Mouse (Mus musculus) erythroblast, embryonic 14.5 days (primary cell): Measurements from ENCODE around the gene Odf3l2. TPM values are rescaled to one million over a fixed set of nuclear protein-coding genes. Genes with fewer than 3 reads are reported as not detected.

Experiments
- H3K27me3 ChIP-seq: 2 replicates; pipeline ENCODE4 v1.6.1; 2012; ENCODE audit warnings: inconsistent platforms; ENCODE audit not compliant: control insufficient read depth
- H3K36me3 ChIP-seq: 2 replicates; pipeline ENCODE4 v1.6.1; 2012; ENCODE audit warnings: mild to moderate bottlenecking, inconsistent platforms; ENCODE audit not compliant: control insufficient read depth
- H3K4me1 ChIP-seq: 2 replicates; pipeline ENCODE4 v1.6.1; 2012; ENCODE audit warnings: inconsistent platforms; ENCODE audit not compliant: control insufficient read depth
- H3K4me3 ChIP-seq: replicated peaks from 2 replicates; pipeline ENCODE3; 2012; ENCODE audit warnings: moderate library complexity, mild to moderate bottlenecking, inconsistent platforms
- H3K9me3 ChIP-seq: 2 replicates; pipeline ENCODE4 v1.6.1; 2012; ENCODE audit warnings: low read length, inconsistent platforms, mixed read lengths; ENCODE audit not compliant: control insufficient read depth
- GATA1 ChIP-seq: IDR thresholded peaks from 2 replicates; pipeline ENCODE4 v1.6.1; 2012; ENCODE audit warnings: low read length, inconsistent platforms, mixed read lengths
- TAL1 ChIP-seq: IDR thresholded peaks from 3 replicates; pipeline ENCODE4 v1.6.1; 2012; ENCODE audit warnings: low read length, inconsistent platforms, mixed read lengths
- polyA plus RNA-seq: library from polyadenylated mRNA; stranded (reverse); fragments of >175 nt; gene quantifications from 2 replicates; pipeline ENCODE4 v1.2.3, GENCODE M21; 2012

Odf3l2 gene
- polyA plus RNA-seq, 1 experiment = not detected

DNA sequence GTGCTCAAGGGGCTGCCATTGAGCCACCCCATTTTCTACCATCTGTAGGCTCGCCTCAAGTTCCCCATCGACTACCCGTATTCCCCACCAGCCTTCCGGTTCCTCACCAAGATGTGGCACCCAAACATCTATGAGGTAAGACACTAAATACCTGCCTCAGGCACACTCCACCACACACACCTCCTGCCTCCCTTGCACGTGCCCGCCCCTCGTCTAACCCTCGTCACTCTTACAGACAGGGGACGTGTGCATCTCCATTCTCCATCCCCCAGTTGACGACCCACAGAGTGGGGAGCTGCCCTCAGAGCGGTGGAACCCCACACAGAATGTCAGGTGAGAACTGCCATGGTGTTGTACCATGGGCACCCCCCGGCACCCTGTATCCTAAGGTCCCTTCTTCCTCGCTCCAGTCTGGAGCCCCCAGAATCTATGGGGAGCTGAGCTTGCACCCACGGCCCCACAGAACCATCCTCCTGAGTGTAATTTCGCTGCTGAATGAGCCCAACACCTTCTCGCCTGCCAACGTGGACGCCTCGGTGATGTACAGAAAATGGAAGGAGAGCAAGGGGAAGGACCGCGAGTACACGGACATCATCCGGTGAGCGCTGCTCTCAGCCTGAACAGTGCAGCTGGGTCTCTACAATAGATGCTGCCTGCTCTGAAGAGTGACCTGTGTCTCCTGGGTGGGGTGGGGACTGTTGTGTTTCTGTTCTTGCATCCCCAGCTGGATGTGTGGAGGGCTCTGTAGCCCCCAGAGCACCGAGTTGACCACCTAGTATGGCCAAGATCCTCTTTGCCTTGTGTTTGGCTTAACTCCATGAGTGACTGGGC, 39.4 kb upstream of the Odf3l2 start:
- no peaks in the 10 kb centered on the region for H3K27me3 ChIP-seq
- H3K36me3 ChIP-seq = peaks cover 69% of the 10 kb centered on the region
- peak overlapping the region; percentile 88 for H3K4me3 ChIP-seq
- peaks cover 53% of the 10 kb centered on the region for H3K4me1 ChIP-seq
- no peaks in the 10 kb centered on the region for H3K9me3 ChIP-seq
- no peak for TF ChIP-seq GATA1
- TF ChIP-seq TAL1 = no peak

DNA sequence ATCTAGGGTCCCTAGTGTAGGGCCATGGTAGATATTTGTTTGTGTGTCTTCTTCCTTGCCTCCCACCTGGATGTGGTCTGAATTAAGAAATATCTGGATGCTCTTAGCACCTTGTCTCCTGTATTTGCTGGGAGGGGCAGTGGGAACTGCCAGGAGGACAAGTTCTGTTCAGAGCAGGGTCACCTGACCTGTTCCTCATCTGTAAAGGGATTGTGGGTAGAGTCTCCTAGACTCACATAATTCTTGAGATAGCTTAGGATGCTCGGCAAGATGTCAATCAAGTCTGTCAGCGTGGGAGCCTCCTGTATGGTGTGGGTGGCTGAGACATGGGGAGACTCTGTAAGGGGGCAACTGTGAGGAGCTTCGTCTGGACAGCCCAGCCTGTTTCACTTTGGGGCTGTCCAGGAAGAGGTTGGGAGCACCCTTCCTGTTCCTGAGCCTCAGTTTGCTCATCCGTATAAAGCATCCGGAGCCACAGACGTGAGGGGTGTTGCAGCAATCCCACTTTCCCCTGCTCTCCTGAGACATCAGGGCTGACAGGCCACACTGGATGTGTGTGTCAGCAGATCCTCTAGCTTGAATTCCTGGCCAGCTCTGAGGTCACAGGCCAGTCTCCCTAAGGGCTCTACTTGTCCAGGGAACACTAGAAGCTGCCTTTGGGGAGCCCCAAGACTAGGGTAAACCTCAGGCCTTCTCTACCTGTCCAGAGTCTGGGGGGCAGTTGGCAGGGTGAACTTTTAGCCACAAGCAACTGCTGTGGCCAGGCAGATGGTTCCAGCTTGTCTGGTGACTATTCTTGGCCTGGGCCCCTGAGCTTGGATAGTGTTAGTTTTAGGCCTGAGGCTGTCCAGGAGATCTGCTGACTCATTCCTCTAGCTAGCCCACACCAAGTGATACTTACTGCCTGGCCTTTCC, 38.4 kb upstream of the Odf3l2 start:
- TF ChIP-seq TAL1 (no peak), GATA1 (no peak)
- Histone ChIP-seq H3K36me3 (peaks cover 59% of the 10 kb centered on the region), H3K9me3 (no peaks in the 10 kb centered on the region), H3K4me3 (peak overlapping the region; percentile 88), H3K27me3 (no peaks in the 10 kb centered on the region; the same call in 1 of the 2 replicates), H3K4me1 (peaks cover 57% of the 10 kb centered on the region)

- Histone ChIP-seq H3K9me3 (no peaks in the 10 kb centered on the region), H3K27me3 (peaks cover 5% of the 10 kb centered on the region), H3K4me3 (peak overlapping the region; percentile 88), H3K4me1 (peaks cover 57% of the 10 kb centered on the region), H3K36me3 (peaks cover 50% of the 10 kb centered on the region)
- TF ChIP-seq GATA1 = no peak
- no peak for TF ChIP-seq TAL1
Measured at GRCm38 (mm10) chr10:79682916-79683582, 37.5 kb upstream of the Odf3l2 start.

GRCm38 (mm10) chr10:79682551-79682915, 37.0 kb upstream of the Odf3l2 start:
- Histone ChIP-seq H3K36me3 (peaks cover 45% of the 10 kb centered on the region), H3K9me3 (no peaks in the 10 kb centered on the region), H3K27me3 (peaks cover 5% of the 10 kb centered on the region), H3K4me3 (peak overlapping the region; percentile 88), H3K4me1 (peaks cover 57% of the 10 kb centered on the region)
- TF ChIP-seq TAL1 (no peak), GATA1 (no peak)

GRCm38 (mm10) chr10:79681591-79682245, 36.2 kb upstream of the Odf3l2 start, which contains the start of gene Cdc34:
Gene Cdc34 (plus strand): TSS chr10:79682195.
- peak within 1 kb of the TSS; percentile 88 for H3K4me3 ChIP-seq
- H3K9me3 ChIP-seq = no peaks in the 10 kb centered on the region
- H3K36me3 ChIP-seq = peaks cover 37% of the 10 kb centered on the region
- H3K27me3 ChIP-seq = peaks cover 5% of the 10 kb centered on the region
- TF ChIP-seq TAL1 = no peak
- peaks cover 57% of the 10 kb centered on the region for H3K4me1 ChIP-seq

DNA sequence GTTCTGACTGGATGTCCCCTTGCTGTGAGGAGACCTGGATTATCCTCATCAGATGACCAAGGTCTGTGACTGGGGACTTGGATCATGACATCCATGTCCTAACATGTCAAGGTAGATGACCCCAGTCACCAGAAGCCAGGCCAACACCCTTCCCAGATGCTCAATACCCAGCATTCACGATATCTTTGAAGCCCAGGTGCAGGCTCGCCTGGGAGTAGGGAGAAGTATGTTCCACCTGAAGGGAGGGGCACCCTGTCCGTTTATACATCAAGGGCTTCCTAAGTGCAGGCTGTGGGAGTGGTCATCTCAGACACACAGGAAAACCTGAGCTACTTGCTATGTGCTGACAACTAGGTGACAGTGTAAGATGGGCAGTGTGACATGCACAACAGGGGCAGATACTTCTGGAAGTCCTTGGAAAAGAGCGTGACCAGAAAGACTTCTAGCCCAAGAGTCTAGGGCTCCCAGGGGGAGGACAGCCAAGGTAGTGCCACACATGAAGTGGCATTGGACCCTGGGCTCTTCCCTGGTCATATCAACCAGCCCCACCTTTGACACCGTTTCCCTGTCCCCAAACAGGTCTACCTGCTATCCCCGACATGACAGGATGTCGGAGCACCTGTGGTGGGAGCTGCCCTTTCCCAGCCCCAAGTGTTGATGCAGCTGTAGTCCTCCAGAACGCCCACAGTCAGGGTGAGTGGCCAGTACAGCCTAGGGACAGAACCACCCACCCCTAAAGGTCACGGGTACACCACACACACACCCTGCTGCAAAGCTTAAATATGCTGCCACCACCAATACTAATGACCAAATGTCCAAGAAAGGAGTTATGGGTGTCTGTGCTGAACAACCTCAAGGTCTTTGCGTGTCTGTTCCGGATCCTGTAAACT, 35.3 kb upstream of the Odf3l2 start:
- peaks cover 5% of the 10 kb centered on the region for H3K27me3 ChIP-seq
- H3K4me1 ChIP-seq = peaks cover 54% of the 10 kb centered on the region
- H3K36me3 ChIP-seq = peaks cover 29% of the 10 kb centered on the region
- H3K9me3 ChIP-seq = no peaks in the 10 kb centered on the region
- TF ChIP-seq GATA1 (no peak), TAL1 (no peak)
- H3K4me3 ChIP-seq = peak overlapping the region; percentile 88

DNA sequence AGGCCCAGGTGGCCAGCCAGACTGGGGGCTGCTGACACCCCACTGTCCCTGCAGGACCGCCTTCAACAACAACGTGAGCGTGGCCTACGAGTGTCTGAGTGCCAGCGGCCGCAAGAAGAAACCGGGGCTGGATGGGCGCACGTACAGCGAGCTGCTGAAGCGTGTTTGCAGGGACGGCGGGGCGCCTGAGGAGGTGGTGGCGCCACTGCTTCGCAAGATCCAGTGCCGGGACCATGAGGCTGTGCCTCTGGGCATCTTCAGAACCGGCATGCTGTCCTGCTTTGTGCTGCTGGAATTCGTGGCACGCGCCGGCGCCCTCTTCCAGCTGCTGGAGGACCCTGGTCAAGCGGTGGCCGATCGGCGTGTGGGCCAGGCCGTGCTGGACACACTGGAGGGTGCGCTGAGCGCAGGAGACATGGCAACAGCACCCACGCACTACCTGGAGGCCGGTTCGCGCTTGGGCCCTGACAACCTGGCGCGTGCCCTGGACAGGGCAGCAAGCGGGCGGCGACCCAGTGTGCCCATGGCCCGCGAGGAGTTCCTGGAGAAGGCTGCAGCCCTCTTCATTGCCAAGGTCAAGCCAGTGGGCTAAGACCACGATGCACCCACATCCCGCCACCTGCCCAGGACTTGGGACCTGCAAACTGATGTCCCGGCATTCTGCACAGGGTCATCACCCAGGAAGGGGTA, 30.0 kb upstream of the Odf3l2 start:
- Histone ChIP-seq H3K36me3 (peaks cover 22% of the 10 kb centered on the region), H3K4me3 (no peak overlapping the region), H3K27me3 (peaks cover 5% of the 10 kb centered on the region), H3K9me3 (no peaks in the 10 kb centered on the region), H3K4me1 (peaks cover 23% of the 10 kb centered on the region)
- TF ChIP-seq GATA1 (no peak), TAL1 (no peak)
